Mouse (Mus musculus) limb, embryonic 13.5 days (tissue): Measurements from ENCODE around the gene Syne2. TPM values are rescaled to one million over a fixed set of nuclear protein-coding genes. Genes with fewer than 3 reads are reported as not detected.
"Not testable (repeated sequence)": the region's sequence is repeated elsewhere in the genome, so short reads cannot be mapped to it uniquely, and the experiment has no call there.

ENCODE experiments used
- ATAC-seq: fragments of 200-750 bp; cut with Nextera tagmentation; 2 replicates; pipeline ENCODE4 v1.8.0; 2017; ENCODE audit warnings: low read depth, moderate number of reproducible peaks, moderate TSS enrichment; ENCODE audit not compliant: low FRiP score
- H3K27ac ChIP-seq: fragments of 300-500 bp; sonication (generic); 2 replicates; pipeline ENCODE4 v1.5.1; 2015; ENCODE audit warnings: inconsistent platforms, mild to moderate bottlenecking, moderate library complexity
- H3K27me3 ChIP-seq: fragments of 300-500 bp; sonication (generic); 2 replicates; pipeline ENCODE4 v1.6.1; 2015; ENCODE audit warnings: mild to moderate bottlenecking, inconsistent platforms
- H3K36me3 ChIP-seq: fragments of 300-500 bp; sonication (generic); 2 replicates; pipeline ENCODE4 v1.6.1; 2015; ENCODE audit warnings: inconsistent platforms, mild to moderate bottlenecking, moderate library complexity
- H3K4me1 ChIP-seq: fragments of 300-500 bp; sonication (generic); 2 replicates; pipeline ENCODE4 v1.6.1; 2015; ENCODE audit warnings: inconsistent platforms
- H3K4me2 ChIP-seq: fragments of 300-500 bp; sonication (generic); replicated peaks from 2 replicates; pipeline ENCODE4 v1.6.1; 2015; ENCODE audit warnings: inconsistent platforms, mild to moderate bottlenecking, moderate library complexity
- H3K4me3 ChIP-seq: fragments of 300-500 bp; sonication (generic); 2 replicates; pipeline ENCODE4 v1.5.1; 2015; ENCODE audit warnings: moderate library complexity, mild to moderate bottlenecking, inconsistent platforms
- H3K9ac ChIP-seq: fragments of 300-500 bp; sonication (generic); 2 replicates; pipeline ENCODE4 v1.6.1; 2015; ENCODE audit warnings: mild to moderate bottlenecking, inconsistent platforms
- H3K9me3 ChIP-seq: fragments of 300-500 bp; sonication (generic); 2 replicates; pipeline ENCODE4 v1.6.1; 2016; ENCODE audit warnings: inconsistent platforms
- WGBS: fragments of 180-500 bp; shearing (Covaris S2); methylation state at CpG from one replicate; pipeline ENCODE4 v1.1.7; 2015; 5-methylcytosine and 5-hydroxymethylcytosine counted together
- polyA plus RNA-seq: library from polyadenylated mRNA; unstranded; fragments of >200 nt; fragmentation: Nextera tagmentation; extraction: Ambion mirVana; gene quantifications from 2 replicates; pipeline ENCODE4 v1.2.1, GENCODE M21; 2015

Gene Syne2
- polyA plus RNA-seq, result 71.4 and 75.9 TPM in 2 replicates

GRCm38 (mm10) chr12:75817959-75818452 lies at the start of gene Syne2:
Gene Syne2, plus strand, starts transcription at chr12:75818134.
- no peaks in the 10 kb centered on the region for H3K9me3 ChIP-seq

GRCm38 (mm10) chr12:75771410-75771809 lies 46.5 kb upstream of the Syne2 start:
- Histone ChIP-seq H3K4me1 (peaks cover 7% of the 10 kb centered on the region), H3K36me3 (no peaks in the 10 kb centered on the region), H3K9ac (no peak overlapping the region), H3K4me3 (no peak overlapping the region), H3K9me3 (peaks cover 7% of the 10 kb centered on the region; the same call in 1 of the 2 replicates), H3K27ac (no peak overlapping the region), H3K4me2 (no peak overlapping the region), H3K27me3 (no peaks in the 10 kb centered on the region)
- no peak for ATAC-seq
- WGBS, result 49% methylated on average over 3 of the region's 3 CpGs

More at GRCm38 (mm10) chr12:75817959-75818452, at the start of gene Syne2:
- peak; percentile 93 for ATAC-seq
- Histone ChIP-seq H3K4me3 (peak within 1 kb of the TSS; percentile 79), H3K4me1 (peaks cover 39% of the 10 kb centered on the region), H3K4me2 (peak within 1 kb of the TSS; percentile 86), H3K27me3 (no peaks in the 10 kb centered on the region), H3K36me3 (no peaks in the 10 kb centered on the region), H3K27ac (peak within 1 kb of the TSS; percentile 61; the same call in 1 of the 2 replicates), H3K9ac (peak within 1 kb of the TSS; percentile 91)
- WGBS, result under 1% methylated on average over 54 of the region's 54 CpGs

- H3K36me3 ChIP-seq, result no peaks in the 10 kb centered on the region
These were observed 45.4 kb upstream of the Syne2 start for GRCm38 (mm10) chr12:75772424-75773034.

GRCm38 (mm10) chr12:75781445-75781844 lies 36.5 kb upstream of the Syne2 start:
- H3K27ac ChIP-seq, result no peak overlapping the region
- H3K4me3 ChIP-seq, result no peak overlapping the region
- H3K36me3 ChIP-seq, result no peaks in the 10 kb centered on the region
- H3K27me3 ChIP-seq, result no peaks in the 10 kb centered on the region
- H3K4me1 ChIP-seq, result no peaks in the 10 kb centered on the region
- H3K9me3 ChIP-seq, result peaks cover 12% of the 10 kb centered on the region; the same call in 1 of the 2 replicates
- no peak overlapping the region for H3K4me2 ChIP-seq
- no peak for ATAC-seq
- no peak overlapping the region for H3K9ac ChIP-seq

More at GRCm38 (mm10) chr12:75772424-75773034, 45.4 kb upstream of the Syne2 start:
- Histone ChIP-seq H3K4me1 (no peaks in the 10 kb centered on the region), H3K4me2 (no peak overlapping the region), H3K27me3 (no peaks in the 10 kb centered on the region), H3K9ac (no peak overlapping the region), H3K27ac (no peak overlapping the region), H3K4me3 (no peak overlapping the region), H3K9me3 (peaks cover 10% of the 10 kb centered on the region; the same call in 1 of the 2 replicates)
- ATAC-seq, result no peak
- WGBS, result 25% methylated on average over 3 of the region's 3 CpGs

- no peak for ATAC-seq
- no peak overlapping the region for H3K4me3 ChIP-seq
- H3K4me2 ChIP-seq, result no peak overlapping the region
- no peaks in the 10 kb centered on the region for H3K4me1 ChIP-seq
- peaks cover 10% of the 10 kb centered on the region; the same call in 1 of the 2 replicates for H3K9me3 ChIP-seq
- no peaks in the 10 kb centered on the region for H3K27me3 ChIP-seq
- 78% methylated on average over 7 of the region's 7 CpGs for WGBS
- H3K36me3 ChIP-seq, result no peaks in the 10 kb centered on the region
- no peak overlapping the region for H3K27ac ChIP-seq
- no peak overlapping the region for H3K9ac ChIP-seq
These were observed 35.9 kb upstream of the Syne2 start for GRCm38 (mm10) chr12:75781995-75782394.

- Histone ChIP-seq H3K4me1 (no peaks in the 10 kb centered on the region), H3K9me3 (peaks cover 9% of the 10 kb centered on the region; the same call in 1 of the 2 replicates), H3K36me3 (no peaks in the 10 kb centered on the region), H3K4me2 (no peak overlapping the region), H3K4me3 (no peak overlapping the region), H3K27ac (no peak overlapping the region), H3K9ac (no peak overlapping the region), H3K27me3 (no peaks in the 10 kb centered on the region)
- no peak for ATAC-seq
- 84% methylated on average over 2 of the region's 2 CpGs for WGBS
These were observed 33.6 kb upstream of the Syne2 start for GRCm38 (mm10) chr12:75784271-75784751.

GRCm38 (mm10) chr12:75786681-75787080 lies 31.3 kb upstream of the Syne2 start:
- not testable (repeated sequence) for H3K4me2 ChIP-seq, H3K9me3 ChIP-seq, H3K9ac ChIP-seq, H3K27ac ChIP-seq, H3K4me3 ChIP-seq, H3K27me3 ChIP-seq, ATAC-seq, H3K4me1 ChIP-seq, H3K36me3 ChIP-seq
- 3% methylated on average over 2 of the region's 2 CpGs for WGBS

- no peaks in the 10 kb centered on the region for H3K9me3 ChIP-seq
- no peaks in the 10 kb centered on the region for H3K36me3 ChIP-seq
- no peaks in the 10 kb centered on the region for H3K27me3 ChIP-seq
- H3K27ac ChIP-seq, result no peak overlapping the region
- no peaks in the 10 kb centered on the region for H3K4me1 ChIP-seq
- H3K4me3 ChIP-seq, result no peak overlapping the region
- H3K9ac ChIP-seq, result no peak overlapping the region
- H3K4me2 ChIP-seq, result no peak overlapping the region
- ATAC-seq, result no peak
- WGBS, result 61% methylated on average over 4 of the region's 4 CpGs
These were observed 28.5 kb upstream of the Syne2 start for GRCm38 (mm10) chr12:75789451-75789850.

GRCm38 (mm10) chr12:75794527-75794926 lies 23.4 kb upstream of the Syne2 start:
- H3K4me3 ChIP-seq, result no peak overlapping the region
- WGBS, result 78% methylated on average over 4 of the region's 4 CpGs
- H3K27ac ChIP-seq, result no peak overlapping the region
- no peak overlapping the region for H3K4me2 ChIP-seq
- no peaks in the 10 kb centered on the region for H3K4me1 ChIP-seq
- H3K36me3 ChIP-seq, result no peaks in the 10 kb centered on the region
- no peak overlapping the region for H3K9ac ChIP-seq
- no peaks in the 10 kb centered on the region for H3K9me3 ChIP-seq
- no peaks in the 10 kb centered on the region for H3K27me3 ChIP-seq
- ATAC-seq, result no peak

- no peaks in the 10 kb centered on the region for H3K4me1 ChIP-seq
- no peak overlapping the region for H3K9ac ChIP-seq
- no peak overlapping the region for H3K27ac ChIP-seq
- no peaks in the 10 kb centered on the region for H3K27me3 ChIP-seq
- H3K4me3 ChIP-seq, result no peak overlapping the region
- H3K9me3 ChIP-seq, result no peaks in the 10 kb centered on the region
- no peaks in the 10 kb centered on the region for H3K36me3 ChIP-seq
- WGBS, result 66% methylated on average over 2 of the region's 2 CpGs
- no peak for ATAC-seq
- no peak overlapping the region for H3K4me2 ChIP-seq
These were observed 21.4 kb upstream of the Syne2 start for GRCm38 (mm10) chr12:75796510-75796909.

- Histone ChIP-seq H3K4me2 (no peak overlapping the region), H3K36me3 (no peaks in the 10 kb centered on the region), H3K27me3 (no peaks in the 10 kb centered on the region), H3K27ac (no peak overlapping the region), H3K9ac (no peak overlapping the region), H3K9me3 (no peaks in the 10 kb centered on the region), H3K4me3 (no peak overlapping the region), H3K4me1 (no peaks in the 10 kb centered on the region)
- 84% methylated on average over 4 of the region's 4 CpGs for WGBS
- no peak for ATAC-seq
These were observed 11.7 kb upstream of the Syne2 start for GRCm38 (mm10) chr12:75806281-75806680.

GRCm38 (mm10) chr12:75813766-75814165 lies 4.2 kb upstream of the Syne2 start:
- Histone ChIP-seq H3K36me3 (no peaks in the 10 kb centered on the region), H3K4me1 (peaks cover 6% of the 10 kb centered on the region; the same call in 1 of the 2 replicates), H3K9ac (no peak overlapping the region), H3K9me3 (no peaks in the 10 kb centered on the region), H3K27ac (no peak overlapping the region), H3K4me2 (no peak overlapping the region), H3K4me3 (no peak overlapping the region), H3K27me3 (no peaks in the 10 kb centered on the region)
- WGBS, result 93% methylated on average over 2 of the region's 2 CpGs
- no peak for ATAC-seq
